Comparison of ENCODE assay signal across 21 mouse cellular contexts in genomic region chr11:6859096-6859495, GRCm38 (mm10). TPM values are rescaled to one million over a fixed set of nuclear protein-coding genes. Genes with fewer than 3 reads are reported as not detected.
"Had no signal": no experiment of that assay in that cellular context is flagged by ENCODE, and none has a peak within 500 bp of the region (broad histone marks: within the 10 kb centered on the region; RNA-seq: fewer than 3 reads in every experiment).

No protein-coding gene starts in this region.

- H3K27ac ChIP-seq: layer of hippocampus, adult 2 months; limb, embryonic 12.5 days; liver, embryonic 13.5 days; lung, embryonic 15.5 days had no signal

- DNase-seq: kidney, adult 11 months; kidney, adult 9 months; kidney, postnatal 10 days; kidney, postnatal 4 days; liver; liver, embryonic 13.5 days; liver, postnatal 0 days; lung, postnatal 14 days; retina, postnatal 1 day; right cerebral cortex, postnatal 4 days; spleen, adult 18-20 months; thymus, postnatal 36 days had no signal

- H3K4me1 ChIP-seq: liver, embryonic 13.5 days; lung, embryonic 15.5 days had no signal

- H3K4me2 ChIP-seq: limb, embryonic 12.5 days; liver, embryonic 13.5 days; lung, embryonic 15.5 days had no signal

- H3K36me3 ChIP-seq: limb, embryonic 12.5 days; liver, embryonic 13.5 days; lung, embryonic 15.5 days had no signal

- H3K9ac ChIP-seq: limb, embryonic 12.5 days; liver, embryonic 13.5 days; liver, postnatal 0 days; lung, embryonic 15.5 days had no signal

- H3K9me3 ChIP-seq: limb, embryonic 12.5 days; liver, embryonic 13.5 days; lung, embryonic 15.5 days had no signal

- ATAC-seq: liver, postnatal 0 days had no signal

- H3K27me3 ChIP-seq: limb, embryonic 12.5 days; liver, embryonic 13.5 days; lung, embryonic 15.5 days had no signal

- H3K4me3 ChIP-seq: layer of hippocampus, adult 2 months; limb, embryonic 12.5 days; liver, embryonic 13.5 days; lung, embryonic 15.5 days; myocyte had no signal

RNA-seq across cellular contexts. Expression of gene Gm11983, which starts 21.6 kb away (rescaled TPM):
- total RNA-seq: layer of hippocampus, adult 2 months; layer of hippocampus, postnatal 10 days; left cerebral cortex, postnatal 36 days had no signal
- polyA plus RNA-seq: limb, embryonic 12.5 days; liver, embryonic 13.5 days; liver, postnatal 0 days; lung, embryonic 15.5 days; myocyte; neural tube, embryonic 11.5 days; stomach, embryonic 14.5 days; thymus, postnatal 0 days had no signal
